Mouse (Mus musculus): Measurements from ENCODE around the gene Tmem43.

The Tmem43 gene

DNA sequence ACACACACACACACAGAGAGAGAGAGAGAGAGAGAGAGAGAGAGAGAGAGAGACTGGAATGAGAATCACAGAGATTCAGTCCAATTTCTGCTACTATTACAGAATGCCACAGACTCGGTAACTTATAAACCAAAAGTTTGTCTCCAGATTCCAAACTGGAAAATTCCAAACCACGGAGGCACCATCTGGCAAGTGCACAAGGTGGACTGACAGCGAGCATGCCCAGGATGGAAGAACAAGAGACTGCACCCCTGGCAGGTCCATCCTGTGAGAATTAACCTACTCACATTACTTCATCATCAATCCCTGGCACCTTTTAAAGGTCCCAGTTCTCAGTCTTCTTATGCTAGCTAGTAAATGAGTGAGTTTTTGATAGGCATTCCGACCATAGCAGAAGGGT lies 60.8 kb downstream of the Tmem43 start:
- DNase-seq (ENCODE audit: low spot score in 2 of 2): no peak

DNA sequence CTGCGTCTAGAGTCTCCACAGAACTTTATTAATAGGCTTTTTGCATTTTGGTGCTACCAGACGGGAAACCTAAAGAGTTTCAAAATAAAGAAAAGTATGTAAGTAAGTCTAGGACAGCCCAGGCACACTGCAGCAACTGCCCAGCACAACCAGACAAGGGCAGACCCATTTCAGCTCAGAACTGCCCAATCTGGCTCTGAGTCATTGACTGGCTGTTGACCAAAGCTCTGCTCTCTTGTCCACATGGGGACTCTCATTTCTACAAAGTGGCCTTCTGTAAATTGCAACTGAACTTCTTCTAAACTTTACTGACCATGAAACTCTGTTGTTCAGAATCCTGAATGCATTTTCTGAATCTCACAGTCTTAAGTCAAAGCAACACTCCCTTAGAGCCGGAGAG lies 61.7 kb downstream of the Tmem43 start:
- DNase-seq (ENCODE audit: low spot score in 2 of 2): no peak

DNA sequence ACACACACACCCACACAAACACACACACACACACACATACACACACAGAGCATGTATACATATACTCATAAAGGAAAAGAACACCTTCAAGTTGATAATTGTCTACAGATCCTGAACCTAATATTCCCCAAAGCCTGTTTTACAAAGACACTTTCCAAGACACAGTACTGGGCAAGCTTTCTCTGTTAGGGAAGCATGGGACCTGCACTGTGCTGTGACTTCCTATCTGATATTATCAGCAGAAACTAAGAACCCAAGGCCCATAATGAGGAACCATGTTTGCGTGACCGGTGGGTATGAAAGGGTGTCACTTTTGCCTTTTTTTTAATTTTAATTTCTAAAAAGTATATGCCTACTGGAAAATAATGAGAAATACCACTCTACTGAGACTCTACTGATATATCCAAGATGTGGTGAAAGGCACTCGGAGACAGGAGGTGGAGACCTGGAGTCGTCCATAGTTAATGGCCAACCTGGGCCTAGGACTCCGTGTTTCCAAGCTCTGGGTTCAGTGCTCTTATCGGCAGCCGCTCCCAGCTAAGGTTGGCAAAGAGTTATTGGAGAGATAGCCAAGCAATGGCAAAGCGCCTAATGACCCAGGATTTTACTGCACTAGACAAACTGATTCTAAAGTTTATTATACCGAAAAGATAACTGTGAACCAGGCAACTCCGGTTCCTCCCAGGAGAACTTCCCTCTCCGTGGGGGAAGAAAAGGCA lies 62.7 kb downstream of the Tmem43 start:
- DNase-seq (ENCODE audit: low spot score in 2 of 2): no peak

All from thymus, postnatal 10 days (tissue).